Mouse (Mus musculus): ENCODE data around the gene Dock4.

Gene Dock4

GRCm38 (mm10) chr12:40884976-40885375, 439.2 kb downstream of the Dock4 start:
- no peak for DNase-seq (ENCODE audit: low spot score in 2 of 2)

GRCm38 (mm10) chr12:40885377-40885776, 439.6 kb downstream of the Dock4 start:
- no peak for DNase-seq (ENCODE audit: low spot score in 2 of 2)

GRCm38 (mm10) chr12:40887496-40887895, 441.7 kb downstream of the Dock4 start:
- no peak for DNase-seq (ENCODE audit: low spot score in 2 of 2)

GRCm38 (mm10) chr12:40888261-40888791, 442.6 kb downstream of the Dock4 start:
- no peak for DNase-seq (ENCODE audit: low spot score in 2 of 2)

GRCm38 (mm10) chr12:40888829-40889228, 443.1 kb downstream of the Dock4 start:
- DNase-seq (ENCODE audit: low spot score in 2 of 2) = no peak

- DNase-seq (ENCODE audit: low spot score in 2 of 2) = no peak
Observed at GRCm38 (mm10) chr12:40889534-40889933, 443.8 kb downstream of the Dock4 start.

- DNase-seq (ENCODE audit: low spot score in 2 of 2) = no peak
Observed at GRCm38 (mm10) chr12:40891168-40891567, 445.4 kb downstream of the Dock4 start.

- DNase-seq (ENCODE audit: low spot score in 2 of 2) = no peak
Observed at GRCm38 (mm10) chr12:40893741-40894140, 448.0 kb downstream of the Dock4 start.

GRCm38 (mm10) chr12:40894695-40895094, 448.9 kb downstream of the Dock4 start:
- DNase-seq (ENCODE audit: low spot score in 2 of 2) = no peak
